Mouse (Mus musculus) urinary bladder, postnatal 4 days (tissue): ENCODE measurements around the gene Snupn.

ENCODE experiments used
- DNase-seq, 2 experiments: peaks; one replicate each; pipeline ENCODE4 v3.0.0; 2021 to 2022; ENCODE audit warnings: low spot score in 2 of 2

Snupn gene

DNA sequence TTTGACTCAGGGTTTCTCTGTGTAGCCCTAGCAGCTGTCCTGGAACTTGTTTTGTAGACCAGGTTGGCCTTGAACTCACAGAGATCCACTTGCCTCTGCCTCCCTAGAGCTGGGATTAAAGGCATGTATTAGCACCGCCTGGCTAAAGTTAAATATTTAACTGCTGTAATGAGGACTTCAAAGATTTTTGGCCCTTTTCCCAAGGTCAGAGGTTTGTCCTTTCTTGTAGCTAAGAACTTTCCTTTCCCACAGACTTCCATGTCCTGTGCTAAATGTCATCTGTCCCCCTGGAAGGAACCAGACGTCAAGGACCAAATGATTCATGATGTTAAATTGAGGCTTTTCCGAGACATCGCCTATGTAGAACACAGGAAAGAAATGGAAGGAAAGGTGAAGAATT, 52.3 kb downstream of the Snupn start:
- no peak for DNase-seq

DNA sequence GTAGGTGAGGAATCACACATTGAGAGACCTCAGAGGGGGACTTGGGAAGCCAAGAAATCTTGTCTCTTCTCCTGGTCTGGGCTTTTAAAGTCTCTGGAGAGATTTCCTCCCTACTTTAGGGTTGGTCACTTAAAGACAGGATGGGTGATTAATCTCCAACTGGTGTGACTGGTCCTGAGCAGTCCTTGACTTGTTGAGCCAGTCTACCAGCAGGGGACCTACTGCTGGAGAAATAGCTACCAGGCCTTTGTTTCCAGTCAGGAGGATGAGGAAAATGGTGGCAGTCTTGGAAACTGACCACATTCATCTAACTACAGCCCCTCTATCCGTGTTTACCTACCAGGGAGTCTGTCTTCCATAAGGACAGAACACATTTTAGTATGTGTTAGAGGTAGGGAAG, 61.7 kb downstream of the Snupn start:
- no peak for DNase-seq

DNA sequence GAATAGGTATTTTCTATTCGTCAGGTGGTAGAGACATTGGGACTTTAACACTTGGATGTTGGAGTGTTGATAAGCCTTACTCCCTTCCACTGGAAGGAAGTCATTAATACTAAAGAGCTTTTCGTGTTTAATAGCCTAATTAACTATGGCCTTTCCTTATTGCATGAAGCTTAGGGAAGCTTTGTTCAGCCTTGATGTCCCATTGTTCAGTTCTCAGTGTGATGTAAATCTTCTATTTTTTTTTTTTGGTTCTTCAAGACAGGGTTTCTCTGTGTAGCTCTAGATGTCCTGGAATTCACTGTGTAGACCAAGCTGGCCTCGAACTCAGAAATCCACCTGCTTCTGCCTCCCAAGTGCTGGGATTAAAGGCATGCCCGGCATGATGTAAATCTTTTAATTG, 62.2 kb downstream of the Snupn start:
- DNase-seq = no peak

DNA sequence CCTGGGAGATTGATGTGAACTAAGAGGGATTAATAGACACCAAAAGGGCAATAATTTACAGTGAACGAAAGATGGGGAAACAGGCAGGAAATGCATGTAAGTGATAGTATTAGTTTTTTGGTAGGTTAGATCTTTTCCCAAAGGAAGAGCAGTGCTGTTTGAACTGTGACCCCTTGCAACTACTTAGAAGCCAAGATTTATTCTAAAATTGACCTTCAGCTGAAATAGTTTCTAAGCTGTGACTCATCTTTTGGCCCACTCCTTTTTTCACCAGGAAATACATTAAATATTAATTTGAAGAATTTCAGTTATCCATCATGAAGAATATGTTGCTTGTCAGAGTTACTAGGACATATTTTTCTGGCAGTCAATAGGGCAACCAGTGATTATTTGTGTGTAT, 63.1 kb downstream of the Snupn start:
- DNase-seq = no peak

DNA sequence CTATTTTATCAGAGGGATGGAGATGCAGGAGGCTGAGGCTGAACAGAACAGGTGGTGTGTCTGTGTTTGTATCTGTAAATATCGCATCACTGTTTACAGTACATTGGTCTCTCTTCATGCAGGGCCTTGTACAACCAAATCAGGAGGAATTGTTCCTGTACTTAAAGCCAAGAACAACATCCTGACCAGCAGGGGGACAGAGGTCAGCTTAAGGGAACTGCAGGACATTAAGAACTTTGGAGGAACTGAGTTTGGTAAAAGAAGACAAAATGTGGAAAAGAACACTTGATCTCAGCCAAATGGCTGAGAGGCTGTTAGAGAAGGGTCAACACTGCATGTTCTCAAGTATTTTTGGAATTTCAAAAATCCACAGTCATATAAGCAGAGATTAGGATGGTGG, 64.1 kb downstream of the Snupn start:
- DNase-seq = no peak

DNA sequence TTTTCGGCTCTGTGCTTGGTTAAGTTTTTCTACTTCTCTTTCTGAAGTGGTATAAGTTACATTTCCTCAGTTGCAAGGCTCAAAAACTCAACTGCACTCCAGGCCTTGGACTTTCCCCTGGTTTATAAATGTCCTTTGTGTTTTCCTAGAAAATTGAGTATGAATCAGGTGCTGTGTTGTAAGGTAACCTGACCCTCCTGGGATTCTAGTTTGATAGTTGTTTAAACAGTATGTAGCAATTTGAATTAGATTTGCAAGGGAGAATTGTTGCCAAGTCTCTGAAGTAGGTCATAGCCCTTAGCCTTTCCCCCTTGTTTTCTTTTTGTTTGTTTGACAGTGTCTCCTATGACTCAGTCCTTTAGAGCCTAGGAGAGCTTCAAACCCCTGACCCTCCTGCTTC, 67.0 kb downstream of the Snupn start:
- DNase-seq = no peak

DNA sequence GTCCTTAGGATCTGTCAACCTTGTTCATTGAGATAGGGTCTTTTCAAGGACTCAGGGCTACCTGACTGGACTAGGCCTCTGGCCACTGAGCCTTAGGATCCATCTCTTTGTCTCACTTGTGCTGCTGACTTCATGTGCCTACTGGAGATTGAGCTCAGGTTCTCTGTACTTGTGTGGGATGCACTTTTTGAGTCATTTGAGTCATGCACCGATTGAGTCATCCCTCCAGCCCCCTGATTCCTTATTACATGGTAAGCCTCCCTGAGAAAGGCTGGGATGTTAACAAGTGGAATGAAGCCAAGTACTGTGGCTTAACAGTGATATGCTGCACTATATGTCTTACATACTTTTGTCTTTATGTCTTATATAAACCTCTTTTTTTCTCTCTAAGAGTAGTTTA, 81.1 kb downstream of the Snupn start:
- no peak for DNase-seq
